Mouse (Mus musculus) gastrocnemius, adult 18-20 months (tissue): ENCODE measurements around the gene Fmc1. TPM values are rescaled to one million over a fixed set of nuclear protein-coding genes. Genes with fewer than 3 reads are reported as not detected.
"Not testable (repeated sequence)": the region's sequence is repeated elsewhere in the genome, so short reads cannot be mapped to it uniquely, and the experiment has no call there.

Source experiments
- DNase-seq: peaks from one replicate; pipeline ENCODE4 v3.0.0; 2021; ENCODE audit warnings: low spot score
- long read RNA-seq, 2 experiments: library from polyadenylated mRNA; stranded (forward); transcript quantifications; one replicate each; pipeline ENCODE4 v2.0.0; 2021
- total RNA-seq, 2 experiments: library from RNA; stranded (reverse); gene quantifications; 2 replicates each; pipeline ENCODE4 v1.2.3; 2021

Gene Fmc1
- total RNA-seq, result 100 to 1,000 TPM; 144 to 163 TPM
- long read RNA-seq, experiment 1, transcript Fmc1-201 (2 exons, 479 nt), result major isoform, 63 of 67 reads
- long read RNA-seq, experiment 1, partial matches to known transcripts, result 3 of 67 reads
- long read RNA-seq, experiment 1, other reads (novel, unspliced or antisense), result 0 of 67 reads
- long read RNA-seq, experiment 2, transcript Fmc1-201 (2 exons, 479 nt), result major isoform, 55 of 59 reads
- long read RNA-seq, experiment 2, partial matches to known transcripts, result 4 of 59 reads
- long read RNA-seq, experiment 2, other reads (novel, unspliced or antisense), result 0 of 59 reads

GRCm38 (mm10) chr6:38533428-38534405 is at the start of gene Fmc1:
Gene Fmc1 (plus strand): TSS chr6:38533502.
- DNase-seq, result peak; percentile 98

GRCm38 (mm10) chr6:38492550-38492949 is 40.8 kb upstream of the Fmc1 start:
- DNase-seq, result peak; percentile 38

GRCm38 (mm10) chr6:38495641-38496040 is 37.7 kb upstream of the Fmc1 start:
- no peak for DNase-seq

GRCm38 (mm10) chr6:38512096-38512495 is 21.2 kb upstream of the Fmc1 start:
- no peak for DNase-seq

- no peak for DNase-seq
Observed at GRCm38 (mm10) chr6:38512830-38513229, 20.5 kb upstream of the Fmc1 start.

GRCm38 (mm10) chr6:38515201-38515600 is 18.1 kb upstream of the Fmc1 start:
- DNase-seq, result no peak

GRCm38 (mm10) chr6:38523851-38524250 is 9.5 kb upstream of the Fmc1 start:
- no peak for DNase-seq

GRCm38 (mm10) chr6:38531211-38531820 is 2.0 kb upstream of the Fmc1 start:
- peak; percentile 28 for DNase-seq

GRCm38 (mm10) chr6:38532500-38533420 is 542 bp upstream of the Fmc1 start:
- DNase-seq, result no peak

- peak; percentile 99 for DNase-seq
Observed at GRCm38 (mm10) chr6:38534640-38535365, 1.5 kb downstream of the Fmc1 start.

GRCm38 (mm10) chr6:38535366-38535690 is 2.0 kb downstream of the Fmc1 start:
- no peak for DNase-seq

- no peak for DNase-seq
Observed at GRCm38 (mm10) chr6:38535788-38536187, 2.5 kb downstream of the Fmc1 start.

- DNase-seq, result not testable (repeated sequence)
Observed at GRCm38 (mm10) chr6:38544141-38544540, 10.8 kb downstream of the Fmc1 start.

GRCm38 (mm10) chr6:38547005-38547404 is 13.7 kb downstream of the Fmc1 start:
- not testable (repeated sequence) for DNase-seq

- no peak for DNase-seq
Observed at GRCm38 (mm10) chr6:38547707-38548106, 14.4 kb downstream of the Fmc1 start.

GRCm38 (mm10) chr6:38548595-38548994 is 15.3 kb downstream of the Fmc1 start:
- DNase-seq, result not testable (repeated sequence)

GRCm38 (mm10) chr6:38549840-38550239 is 16.5 kb downstream of the Fmc1 start:
- DNase-seq, result not testable (repeated sequence)

GRCm38 (mm10) chr6:38550250-38551061 is 17.2 kb downstream of the Fmc1 start:
- peak; percentile 74 for DNase-seq
